In genomic region chr15:7008725-7009380, GRCm38 (mm10) we compare ENCODE assay signal across 23 mouse cellular contexts.
DNase-seq lines count a peak whose midpoint lies in the region; ATAC-seq and TF ChIP-seq lines count a peak whose summit lies in the region.
"Had no signal": no experiment of that assay in that cellular context is flagged by ENCODE, and none has a peak within 500 bp of the region (broad histone marks: within the 10 kb centered on the region; RNA-seq: fewer than 3 reads in every experiment).

No protein-coding gene starts in this region.

- H3K27me3 ChIP-seq in forebrain, embryonic 14.5 days (replicated peaks; ENCODE audit: control insufficient read depth, insufficient read depth, low read length) = no peaks in the 10 kb centered on the region
- H3K27me3 ChIP-seq in forebrain, embryonic 13.5 days = no peaks in the 10 kb centered on the region
- no peaks in the 10 kb centered on the region for H3K27me3 ChIP-seq in lung, embryonic 14.5 days (ENCODE audit: insufficient read depth, low read length)
- H3K27me3 ChIP-seq: embryonic facial prominence, embryonic 13.5 days; forebrain, embryonic 15.5 days; hindbrain, embryonic 13.5 days had no signal

- no peaks in the 10 kb centered on the region for H3K36me3 ChIP-seq in forebrain, embryonic 14.5 days (ENCODE audit: control insufficient read depth, insufficient read depth, low read length)
- no peaks in the 10 kb centered on the region for H3K36me3 ChIP-seq in forebrain, embryonic 13.5 days (ENCODE audit: poor library complexity, severe bottlenecking)
- no peaks in the 10 kb centered on the region for H3K36me3 ChIP-seq in lung, embryonic 14.5 days (ENCODE audit: insufficient read depth)
- H3K36me3 ChIP-seq: embryonic facial prominence, embryonic 13.5 days; forebrain, embryonic 15.5 days; G1E; heart, embryonic 10.5 days; hindbrain, embryonic 13.5 days had no signal

- H3K9ac ChIP-seq in forebrain, embryonic 14.5 days (ENCODE audit: low read length) = no peak overlapping the region
- H3K9ac ChIP-seq in forebrain, embryonic 13.5 days = no peak overlapping the region
- H3K9ac ChIP-seq in lung, embryonic 14.5 days = no peak overlapping the region
- H3K9ac ChIP-seq: embryonic facial prominence, embryonic 13.5 days; forebrain, embryonic 15.5 days; hindbrain, embryonic 13.5 days had no signal

- H3K9me3 ChIP-seq in forebrain, embryonic 14.5 days (replicated peaks; ENCODE audit: control insufficient read depth, low read length) = no peaks in the 10 kb centered on the region
- no peaks in the 10 kb centered on the region for H3K9me3 ChIP-seq in forebrain, embryonic 13.5 days (replicated peaks)
- H3K9me3 ChIP-seq in lung, embryonic 14.5 days (ENCODE audit: low read depth, low read length) = no peaks in the 10 kb centered on the region; the same call in 1 of the 2 replicates
- H3K9me3 ChIP-seq: embryonic facial prominence, embryonic 13.5 days; forebrain, embryonic 15.5 days; G1E; heart, embryonic 10.5 days; hindbrain, embryonic 13.5 days had no signal

- no peaks in the 10 kb centered on the region for H3K4me1 ChIP-seq in forebrain, embryonic 14.5 days (ENCODE audit: control insufficient read depth, insufficient read depth, low read length)
- no peaks in the 10 kb centered on the region for H3K4me1 ChIP-seq in forebrain, embryonic 13.5 days
- H3K4me1 ChIP-seq in lung, embryonic 14.5 days (ENCODE audit: insufficient read depth) = peaks cover 6% of the 10 kb centered on the region; the same call in 1 of the 2 replicates
- H3K4me1 ChIP-seq: embryonic facial prominence, embryonic 13.5 days; forebrain, embryonic 15.5 days; hindbrain, embryonic 13.5 days had no signal

- ATAC-seq in forebrain, embryonic 14.5 days = no peak
- ATAC-seq in forebrain, embryonic 13.5 days = no peak
- no peak for ATAC-seq in lung, embryonic 14.5 days (ENCODE audit: insufficient read depth)
- ATAC-seq: CD4-positive, CD25-positive, alpha-beta regulatory T cell, adult 4 months; forebrain, embryonic 15.5 days; hindbrain, postnatal 0 days had no signal

- no peak overlapping the region for H3K4me2 ChIP-seq in forebrain, embryonic 14.5 days (ENCODE audit: low read length)
- H3K4me2 ChIP-seq in forebrain, embryonic 13.5 days = no peak overlapping the region
- no peak overlapping the region for H3K4me2 ChIP-seq in lung, embryonic 14.5 days
- H3K4me2 ChIP-seq: embryonic facial prominence, embryonic 13.5 days; forebrain, embryonic 15.5 days; hindbrain, embryonic 13.5 days had no signal

- 70% methylated on average over 7 of the region's 7 CpGs for WGBS in forebrain, embryonic 14.5 days
- 71% methylated on average over 7 of the region's 7 CpGs for WGBS in forebrain, embryonic 13.5 days
- 71% methylated on average over 7 of the region's 7 CpGs for WGBS in lung, embryonic 14.5 days

- peak; percentile 4 for DNase-seq in forebrain, embryonic 14.5 days (ENCODE audit: low spot score)
- DNase-seq in lung, embryonic 14.5 days = peak; percentile 44
- DNase-seq in lung, postnatal 25 days (ENCODE audit: low spot score) = no peak
- DNase-seq in lung, postnatal 10 days = peak; percentile 33
- no peak for DNase-seq in kidney, adult 8-10 months
- DNase-seq in adrenal gland, postnatal 36 days = no peak
- DNase-seq: adrenal gland, postnatal 10 days; B cell, adult 2 months; cerebellum, adult 18-20 months; cerebellum, adult 9-11 months; cerebellum, postnatal 36 days; gastrocnemius, adult 2 months; gastrocnemius, postnatal 25 days; heart, postnatal 10 days; heart, postnatal 4 days had no signal

- no peak for TF ChIP-seq CTCF in lung, embryonic 14.5 days (IDR thresholded peaks at IDR 0.05; ENCODE audit: low read depth)

- no peak overlapping the region for H3K27ac ChIP-seq in forebrain, embryonic 14.5 days (ENCODE audit: low read depth, low read length)
- H3K27ac ChIP-seq in forebrain, embryonic 13.5 days = no peak overlapping the region
- no peak overlapping the region for H3K27ac ChIP-seq in lung, embryonic 14.5 days (ENCODE audit: low read depth)
- H3K27ac ChIP-seq: embryonic facial prominence, embryonic 13.5 days; forebrain, embryonic 15.5 days; gastrocnemius, adult 2 months; heart, embryonic 10.5 days; hindbrain, embryonic 13.5 days; hindbrain, postnatal 0 days had no signal

- no peak overlapping the region for H3K4me3 ChIP-seq in forebrain, embryonic 14.5 days (ENCODE audit: low read depth, low read length)
- H3K4me3 ChIP-seq in forebrain, embryonic 13.5 days = no peak overlapping the region
- H3K4me3 ChIP-seq in lung, embryonic 14.5 days (ENCODE audit: low read depth, low read length) = no peak overlapping the region
- H3K4me3 ChIP-seq: embryonic facial prominence, embryonic 13.5 days; forebrain, embryonic 15.5 days; gastrocnemius, adult 2 months; heart, embryonic 10.5 days; hindbrain, embryonic 13.5 days had no signal

Comparison
In these comparisons a context has a peak if more than half of its experiments do, and no peak if none do; other contexts are left out.
1. DNase-seq: peak in forebrain, embryonic 14.5 days (single experiment), lung, embryonic 14.5 days (single experiment) and lung, postnatal 10 days (single experiment); none in lung, postnatal 25 days (single experiment), kidney, adult 8-10 months (0 of 2) and adrenal gland, postnatal 36 days (0 of 2).